Mouse (Mus musculus): Measurements from ENCODE around the gene Sept3.

DNA sequence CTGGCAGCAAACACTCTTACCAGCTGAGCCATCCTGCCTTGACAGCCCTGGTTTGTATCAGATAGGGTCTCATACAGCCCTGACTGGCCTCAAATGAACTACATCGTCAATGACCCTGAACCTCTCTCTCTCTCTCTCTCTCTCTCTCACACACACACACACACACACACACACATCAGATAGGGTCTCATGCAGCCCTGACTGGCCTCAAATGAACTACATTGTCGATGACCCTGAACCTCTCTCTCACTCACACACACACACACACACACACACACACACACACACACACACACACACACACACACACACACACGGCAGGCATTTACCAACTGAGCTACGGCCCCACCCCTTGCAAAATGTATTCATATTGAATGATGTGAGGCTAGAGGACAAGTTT is 43.6 kb upstream of the Sept3 start:
- TF ChIP-seq HCFC1 (IDR thresholded peaks at IDR 0.05; ENCODE audit: borderline replicate concordance, insufficient read depth, low read length) (no peak), ZNF384 (IDR thresholded peaks at IDR 0.05; ENCODE audit: low read depth, low read length) (no peak), MAFK (IDR thresholded peaks at IDR 0.05; ENCODE audit: insufficient read depth, low read depth, low read length) (no peak), ZC3H11A (IDR thresholded peaks at IDR 0.05; ENCODE audit: borderline replicate concordance, low read depth, low read length) (no peak)
